Mouse (Mus musculus): ENCODE measurements around the gene Tspo2. TPM values are rescaled to one million over a fixed set of nuclear protein-coding genes. Genes with fewer than 3 reads are reported as not detected.
A peak's percentile ranks its signal among the peaks of the same experiment; 100 is the strongest.

The Tspo2 gene
- polyA plus RNA-seq, 1 experiment = 0.42 TPM

- no peak for DNase-seq (ENCODE audit: low read depth)
Observed at GRCm38 (mm10) chr17:48417521-48417920, 33.8 kb downstream of the Tspo2 start.

- no peak for DNase-seq (ENCODE audit: low read depth)
Observed at GRCm38 (mm10) chr17:48416425-48417195, 34.7 kb downstream of the Tspo2 start.

- no peak for DNase-seq (ENCODE audit: low read depth)
Observed at GRCm38 (mm10) chr17:48416011-48416410, 35.3 kb downstream of the Tspo2 start.

- DNase-seq (ENCODE audit: low read depth) = no peak
Observed at GRCm38 (mm10) chr17:48411241-48411640, 40.1 kb downstream of the Tspo2 start.

- no peak for DNase-seq (ENCODE audit: low read depth)
Observed at GRCm38 (mm10) chr17:48410299-48410785, 41.0 kb downstream of the Tspo2 start.

GRCm38 (mm10) chr17:48409380-48410298 lies 41.7 kb downstream of the Tspo2 start, which contains the start of the genes Nfya and Oard1:
TSS of gene Nfya (minus strand) at chr17:48409906.
TSS of gene Oard1 (plus strand) at chr17:48410014.
- peak; percentile 87 for DNase-seq (ENCODE audit: low read depth)

GRCm38 (mm10) chr17:48408526-48409291 lies 42.6 kb downstream of the Tspo2 start:
- no peak for DNase-seq (ENCODE audit: low read depth)

GRCm38 (mm10) chr17:48407910-48408525 lies 43.3 kb downstream of the Tspo2 start:
- no peak for DNase-seq (ENCODE audit: low read depth)

- DNase-seq (ENCODE audit: low read depth) = no peak
Observed at GRCm38 (mm10) chr17:48407154-48407553, 44.2 kb downstream of the Tspo2 start.

GRCm38 (mm10) chr17:48404706-48405105 lies 46.6 kb downstream of the Tspo2 start:
- DNase-seq (ENCODE audit: low read depth) = no peak

GRCm38 (mm10) chr17:48403848-48404247 lies 47.5 kb downstream of the Tspo2 start:
- no peak for DNase-seq (ENCODE audit: low read depth)

GRCm38 (mm10) chr17:48402751-48403150 lies 48.6 kb downstream of the Tspo2 start:
- no peak for DNase-seq (ENCODE audit: low read depth)

GRCm38 (mm10) chr17:48401710-48402109 lies 49.6 kb downstream of the Tspo2 start:
- no peak for DNase-seq (ENCODE audit: low read depth)

Other genes starting within 250 kb of the Tspo2 start
- gene Trem1, start 218.8 kb downstream of the Tspo2 start, polyA plus RNA-seq (2012; rRNA removed) = 0.14 TPM in 1 of 2 replicates, not detected in the other
- not detected in 2 replicates for gene Trem3, start 203.7 kb downstream of the Tspo2 start, polyA plus RNA-seq (2012; rRNA removed)
- 0.94 and 1.0 TPM in 2 replicates for gene Treml4, start 187.2 kb downstream of the Tspo2 start, polyA plus RNA-seq (2012; rRNA removed)
- gene Treml2, start 152.0 kb downstream of the Tspo2 start, polyA plus RNA-seq (2012; rRNA removed) = 0.38 and 0.53 TPM in 2 replicates
- gene B430306N03Rik, start 135.4 kb downstream of the Tspo2 start, polyA plus RNA-seq (2012; rRNA removed) = 0.53 and 0.89 TPM in 2 replicates
- gene Trem2, start 105.1 kb downstream of the Tspo2 start, polyA plus RNA-seq (2012; rRNA removed) = 10.2 and 16.3 TPM in 2 replicates
- 0.28 and 0.29 TPM in 2 replicates for gene Treml1, start 91.6 kb downstream of the Tspo2 start, polyA plus RNA-seq (2012; rRNA removed)
- gene Nfya, start 41.6 kb downstream of the Tspo2 start, polyA plus RNA-seq (2012; rRNA removed) = 48.3 and 54.8 TPM in 2 replicates
- gene Oard1, start 41.5 kb downstream of the Tspo2 start, polyA plus RNA-seq (2012; rRNA removed) = 13.3 and 16.2 TPM in 2 replicates
- 0.33 and 0.92 TPM in 2 replicates for gene Apobec2, start 18.6 kb downstream of the Tspo2 start, polyA plus RNA-seq (2012; rRNA removed)
- 1.5 and 1.8 TPM in 2 replicates for gene Unc5cl, start 3.4 kb upstream of the Tspo2 start, polyA plus RNA-seq (2012; rRNA removed)

Measured in gonadal fat pad, adult 2 months (tissue).